Mouse (Mus musculus) thymus, postnatal 25 days (tissue): ENCODE data around the gene Cmss1.

Experiments
- DNase-seq: peaks from one replicate; pipeline ENCODE4 v3.0.0; 2022

Gene Cmss1

DNA sequence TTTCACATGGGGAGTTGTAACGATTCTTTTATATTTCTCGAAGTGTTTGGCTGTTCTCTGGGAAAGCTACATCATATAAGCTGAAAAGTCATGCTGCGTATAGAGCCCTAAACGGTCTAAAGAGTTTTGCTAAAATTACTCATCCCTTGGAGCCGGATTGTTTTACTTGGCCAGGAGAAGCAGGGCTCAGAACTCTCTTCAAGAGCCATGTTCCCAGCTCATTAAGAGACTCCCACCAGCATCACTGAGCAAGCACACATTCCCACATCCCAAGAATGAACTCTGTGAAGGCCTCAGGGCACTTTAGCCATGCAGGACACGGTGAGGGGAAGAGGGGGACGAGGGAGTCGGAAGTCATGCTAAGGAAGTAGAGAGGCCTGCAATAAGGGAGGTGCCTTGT, 277.6 kb downstream of the Cmss1 start:
- no peak for DNase-seq

DNA sequence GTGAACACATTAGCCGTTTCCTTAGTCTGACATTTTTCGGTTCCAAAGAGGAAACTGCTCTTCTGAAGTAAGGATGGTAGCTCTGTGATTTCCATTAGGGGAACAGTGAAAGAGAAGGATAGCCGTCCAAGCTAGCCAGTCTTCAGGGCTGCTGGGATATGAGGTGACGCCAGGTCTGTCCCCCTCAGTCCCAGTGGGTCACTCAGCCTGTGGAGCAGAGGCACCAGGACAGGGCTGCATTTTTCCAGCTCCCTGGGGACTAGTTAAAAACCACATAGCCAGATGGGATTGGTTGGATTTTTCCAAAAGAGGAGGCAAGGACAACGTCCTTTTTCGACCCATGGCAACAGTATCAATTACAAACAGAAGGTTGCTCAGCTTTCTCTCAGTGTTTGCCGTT, 279.7 kb downstream of the Cmss1 start:
- no peak for DNase-seq

DNA sequence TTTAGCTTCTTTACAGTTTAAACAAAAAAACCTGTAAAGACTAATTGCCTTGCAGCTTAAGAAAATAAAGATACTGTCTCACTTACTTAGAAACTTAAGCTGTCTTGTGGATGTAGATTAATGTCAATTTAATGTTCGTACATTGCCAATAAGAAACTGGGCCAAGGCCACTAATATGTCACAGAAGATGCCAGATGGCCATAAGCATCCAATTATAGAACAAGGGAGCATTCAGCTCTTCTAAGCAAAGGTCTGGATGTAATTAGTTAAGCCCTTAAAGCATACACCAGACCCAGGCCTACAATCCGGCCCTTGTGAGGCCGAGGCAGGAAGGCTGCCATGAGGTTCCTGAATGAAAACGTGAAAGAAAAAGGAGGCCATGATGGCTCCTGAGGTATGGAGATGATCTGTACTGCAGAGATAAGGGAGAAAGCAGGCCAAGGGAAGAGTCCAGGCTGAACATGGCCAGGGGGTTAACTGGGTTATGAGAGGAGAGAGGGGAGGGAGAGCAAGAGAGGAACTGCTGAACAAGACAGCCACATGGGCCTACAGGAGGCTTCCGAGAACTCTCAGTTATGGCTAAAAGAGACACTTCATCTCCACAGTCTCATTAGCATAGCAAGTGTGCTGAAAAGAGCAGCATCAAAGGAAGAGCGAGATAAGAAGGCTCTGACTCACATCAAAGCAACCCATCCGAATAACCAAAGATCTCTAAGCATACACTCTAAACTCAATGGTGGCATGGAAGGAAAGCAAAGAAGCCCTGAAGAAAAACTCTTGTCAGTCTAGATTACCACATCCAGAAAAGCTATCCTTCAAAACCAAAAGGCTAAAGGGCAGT, 287.2 kb downstream of the Cmss1 start:
- no peak for DNase-seq

DNA sequence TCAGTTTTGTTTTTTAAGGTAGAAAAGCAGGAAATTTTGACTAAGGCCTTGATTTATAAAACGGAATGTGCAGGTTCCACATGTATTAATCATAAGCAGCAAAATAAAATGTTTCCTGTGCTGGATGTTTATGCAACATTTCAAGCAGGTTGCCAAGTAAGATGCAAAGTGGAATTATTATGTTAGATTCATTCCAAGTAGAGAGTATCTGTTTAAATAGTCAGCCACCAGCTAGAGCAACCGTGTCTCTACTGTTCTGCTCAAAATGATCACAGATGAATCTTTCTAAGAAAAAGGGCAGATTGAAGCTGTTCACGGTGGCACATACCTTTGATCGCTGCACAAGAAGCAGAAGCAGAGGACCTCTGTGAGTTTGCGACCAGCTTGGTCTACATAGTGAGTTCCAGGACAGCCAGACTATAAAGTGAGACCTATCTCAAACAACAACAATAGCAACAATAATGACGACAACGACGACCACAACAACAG, 288.0 kb downstream of the Cmss1 start:
- no peak for DNase-seq

DNA sequence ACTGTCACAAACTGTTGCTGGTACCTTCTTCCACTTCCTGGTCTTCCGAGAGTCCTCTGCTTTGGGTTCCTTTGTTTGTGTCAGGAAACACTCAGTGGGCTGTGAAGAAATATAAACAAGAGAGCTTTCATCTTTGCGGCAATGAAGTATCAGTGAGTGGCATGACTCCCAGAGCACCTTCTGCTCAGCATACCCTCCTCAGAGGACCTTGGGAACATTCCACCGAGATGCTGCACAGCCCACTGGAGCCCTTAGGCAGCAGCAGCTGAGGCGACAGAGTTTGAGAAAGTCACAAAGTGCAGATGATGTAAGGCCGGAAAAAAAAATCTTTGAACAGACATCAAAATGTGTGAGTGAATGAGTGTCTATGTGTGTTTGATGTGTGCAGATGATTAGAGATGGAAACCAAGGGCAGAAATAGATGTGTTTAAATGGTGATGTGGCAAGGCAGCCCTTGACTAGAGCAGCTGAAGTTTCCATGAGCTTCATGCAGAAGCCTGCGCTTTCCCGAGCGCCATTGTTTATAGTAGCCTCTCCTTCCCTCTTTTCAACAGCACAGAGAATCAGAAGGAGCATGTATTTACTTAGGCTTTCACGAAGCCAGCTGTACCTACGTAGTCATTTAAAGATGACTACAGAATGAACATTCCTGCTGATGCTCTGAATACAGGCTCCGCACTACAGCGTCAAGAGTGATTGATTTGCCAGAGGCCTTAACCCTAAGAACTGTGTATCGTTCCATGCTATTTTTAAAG, 288.6 kb downstream of the Cmss1 start:
- no peak for DNase-seq

DNA sequence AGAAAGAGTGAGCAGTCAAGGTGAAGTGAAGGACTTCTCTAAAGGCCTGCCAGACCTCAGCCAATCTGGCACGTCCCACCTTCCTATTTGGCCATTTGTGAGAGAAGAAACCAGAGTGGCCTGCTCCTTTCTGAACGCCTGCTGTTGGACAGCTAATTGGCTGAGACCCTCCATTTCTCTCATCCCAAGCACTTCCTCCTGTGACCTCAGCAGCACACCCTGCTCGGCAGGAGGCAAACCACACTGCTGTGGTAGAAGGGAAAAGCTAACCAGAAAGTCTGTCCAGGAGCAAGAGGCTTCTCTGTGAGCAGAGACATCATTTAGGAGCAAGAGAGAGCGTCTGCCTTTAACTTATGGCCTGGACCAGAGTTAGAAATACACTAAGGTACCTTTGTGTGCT, 289.5 kb downstream of the Cmss1 start:
- no peak for DNase-seq

DNA sequence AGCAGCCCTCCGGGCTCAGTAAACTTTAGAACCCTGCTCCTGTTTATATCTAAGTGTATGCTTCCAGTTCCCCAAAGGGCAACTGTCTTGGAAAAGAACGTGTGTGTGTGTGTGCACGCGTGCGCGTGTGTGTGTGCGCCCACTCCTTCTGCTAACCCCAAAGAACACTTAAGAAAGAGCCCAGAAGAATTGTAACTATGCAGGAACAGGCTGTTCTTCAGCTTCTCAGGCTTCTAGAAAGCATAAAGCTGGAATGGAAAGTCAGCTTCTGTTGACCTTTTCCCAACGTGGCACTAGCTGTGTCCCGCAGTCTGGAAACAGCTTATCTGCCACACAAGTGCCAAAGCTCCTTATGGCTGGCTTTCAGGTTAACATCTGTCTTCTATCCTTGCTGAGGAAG, 291.6 kb downstream of the Cmss1 start:
- DNase-seq, result no peak

DNA sequence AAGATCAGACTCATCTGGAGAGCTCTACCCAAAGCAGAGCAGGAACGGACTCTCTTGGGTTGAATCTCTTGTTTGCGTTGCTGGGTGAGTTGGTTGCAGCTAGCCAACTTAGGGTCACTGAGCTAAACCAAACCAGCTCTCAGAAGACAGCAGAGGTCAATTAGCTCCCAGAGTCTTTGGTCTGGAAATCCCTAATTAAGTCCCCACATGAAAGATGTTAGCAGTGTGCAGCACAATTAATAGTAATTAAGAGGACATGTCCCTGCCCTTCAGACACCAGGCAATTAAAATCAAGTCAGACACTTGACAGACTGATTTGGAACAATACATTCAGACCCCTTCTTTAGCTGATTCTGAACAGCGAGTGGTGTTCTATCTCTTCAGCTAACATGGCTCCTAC, 292.4 kb downstream of the Cmss1 start:
- no peak for DNase-seq

DNA sequence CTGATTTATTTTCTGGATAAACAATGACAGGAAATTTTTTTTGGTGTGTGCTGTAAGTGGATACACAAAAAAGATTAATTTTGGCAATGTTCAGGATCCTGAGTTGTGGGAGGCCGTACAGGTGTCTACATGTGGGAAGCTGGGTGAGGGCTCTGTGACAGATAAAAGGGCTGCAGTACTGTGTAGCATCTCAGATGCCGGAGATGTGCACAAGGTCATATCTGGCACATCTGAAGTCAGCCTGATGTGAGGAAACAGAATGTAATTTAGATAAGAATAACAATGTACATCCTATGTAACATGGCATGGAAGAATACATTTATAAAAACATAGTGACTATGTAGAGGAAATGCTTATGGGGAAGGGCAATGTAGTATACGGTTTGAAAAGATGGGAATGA, 293.2 kb downstream of the Cmss1 start:
- DNase-seq, result no peak

DNA sequence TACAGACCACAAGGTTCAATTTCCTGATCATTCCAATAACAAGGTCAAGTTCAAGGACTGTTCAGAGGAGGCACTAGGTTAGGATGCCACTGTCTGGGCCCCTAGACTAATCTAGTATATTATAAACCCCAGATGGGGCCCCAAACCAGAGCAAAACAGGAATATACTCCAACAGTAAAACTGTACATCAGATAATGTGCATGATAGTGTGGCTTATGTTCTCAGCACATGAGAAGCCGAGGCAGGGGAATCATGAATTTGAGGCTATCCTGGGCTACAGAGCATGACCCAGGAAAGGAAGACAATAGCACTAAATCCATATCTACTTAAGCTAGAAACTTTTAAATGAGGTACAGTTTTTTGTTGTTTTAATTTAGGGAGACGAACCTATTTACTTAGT, 294.5 kb downstream of the Cmss1 start:
- no peak for DNase-seq

DNA sequence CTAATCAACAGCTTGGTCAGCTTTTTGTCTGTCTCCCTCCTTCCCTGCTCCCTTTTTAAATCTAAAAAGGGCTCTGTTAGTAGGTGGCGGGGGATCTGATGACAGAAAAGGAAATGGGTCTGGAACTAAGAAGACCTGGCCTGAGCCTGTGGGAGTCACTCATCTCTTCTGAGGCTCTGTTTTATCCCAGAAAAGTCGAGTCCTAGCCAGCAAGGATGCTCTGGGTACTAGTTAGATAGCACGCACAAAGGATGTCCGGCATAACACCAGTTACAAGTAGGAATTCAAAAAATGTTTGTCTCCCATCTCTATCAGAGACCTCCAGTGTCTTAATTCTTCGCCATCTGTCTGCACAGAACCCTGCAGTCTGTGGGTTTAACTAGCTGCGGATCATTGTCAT, 301.2 kb downstream of the Cmss1 start:
- DNase-seq, result no peak

DNA sequence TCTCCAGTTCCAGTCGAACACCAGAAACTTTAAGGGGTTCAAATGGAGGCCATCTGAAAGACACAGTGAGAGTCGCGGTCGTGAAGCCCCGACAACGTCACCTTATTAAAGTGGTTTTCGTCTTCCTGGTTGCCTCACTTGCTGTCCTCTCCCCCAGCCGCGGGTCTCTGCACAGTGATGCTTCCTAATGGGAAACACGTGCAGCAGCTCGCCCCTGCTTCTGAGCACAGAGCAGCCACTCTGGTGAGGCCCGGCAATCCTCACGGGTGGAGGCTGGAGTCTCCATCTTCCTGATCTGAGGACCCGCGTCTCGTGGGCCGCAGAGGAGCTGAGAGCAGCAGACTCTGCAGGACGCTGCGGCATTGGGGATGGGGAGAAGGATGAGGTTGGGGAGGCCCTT, 302.9 kb downstream of the Cmss1 start:
- DNase-seq, result no peak

DNA sequence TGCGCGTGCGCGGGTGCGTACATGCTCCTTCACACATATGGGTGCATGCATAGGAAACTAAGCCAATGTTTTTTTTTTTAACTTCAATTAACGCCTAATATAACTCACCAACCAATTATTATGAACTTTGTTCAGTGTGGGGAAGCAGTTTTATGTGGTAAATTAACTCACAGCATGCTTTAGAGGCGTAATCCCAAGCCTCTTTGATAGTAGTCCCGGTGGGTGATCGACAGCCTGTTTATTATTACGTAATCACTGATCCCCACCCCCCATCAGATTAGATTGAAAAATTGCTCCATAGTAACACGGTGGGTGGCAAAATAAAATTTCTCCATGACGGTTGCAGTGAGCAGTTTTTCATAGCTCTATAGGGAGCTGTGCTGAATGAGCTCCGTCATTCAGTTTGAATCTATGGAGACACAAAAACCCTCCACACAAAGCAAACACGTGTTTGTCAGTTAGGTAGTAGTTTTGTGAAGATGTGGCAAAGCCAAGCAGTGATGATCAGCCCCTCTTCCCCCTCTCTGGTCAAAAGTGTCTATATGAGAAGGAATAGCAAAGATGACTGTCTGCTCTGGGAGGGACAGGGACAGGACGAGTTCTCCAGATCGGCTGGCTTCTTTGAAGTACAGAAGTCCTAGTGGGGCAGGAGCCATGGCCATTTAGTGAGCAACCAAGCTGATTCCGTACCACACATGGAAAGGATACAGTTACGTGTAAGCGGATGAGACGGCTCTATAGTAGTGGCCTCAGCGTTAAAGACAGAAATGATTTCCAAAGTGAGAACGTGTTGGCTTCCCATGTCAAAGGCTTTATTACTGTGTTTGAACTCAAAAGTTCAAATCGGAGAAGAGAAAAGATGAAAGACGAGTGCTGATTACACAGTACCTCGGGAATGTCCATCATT, 303.6 kb downstream of the Cmss1 start:
- no peak for DNase-seq

DNA sequence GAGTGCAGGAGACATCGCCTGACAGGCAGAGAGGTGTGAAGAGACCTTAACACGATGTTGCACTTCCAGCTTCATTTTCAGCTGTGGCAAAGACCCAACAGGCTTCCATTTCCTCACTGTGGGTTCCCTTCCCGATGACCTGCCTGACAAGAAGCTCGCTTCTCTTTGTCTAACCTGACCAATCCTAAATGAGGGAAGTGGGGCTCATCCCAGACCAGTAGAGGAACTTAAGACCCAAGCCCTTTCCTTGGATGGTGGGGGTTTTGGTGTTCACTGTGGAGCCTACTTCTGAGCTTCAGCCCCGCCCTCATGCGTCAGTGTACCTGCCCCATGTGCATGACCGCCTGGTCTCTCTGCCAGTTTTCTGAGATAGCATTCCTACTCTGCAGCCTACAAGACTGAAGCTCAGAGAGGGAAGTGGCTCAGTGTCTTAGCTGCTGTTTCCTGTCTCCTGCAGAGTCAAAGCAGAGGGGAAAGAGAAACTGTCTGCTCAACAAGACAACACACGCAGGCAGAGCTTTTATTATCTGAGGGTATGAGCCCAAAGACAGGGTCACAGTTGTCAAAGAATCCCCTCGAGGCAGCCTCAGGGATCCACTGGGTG, 305.1 kb downstream of the Cmss1 start:
- DNase-seq, result peak; percentile 11

DNA sequence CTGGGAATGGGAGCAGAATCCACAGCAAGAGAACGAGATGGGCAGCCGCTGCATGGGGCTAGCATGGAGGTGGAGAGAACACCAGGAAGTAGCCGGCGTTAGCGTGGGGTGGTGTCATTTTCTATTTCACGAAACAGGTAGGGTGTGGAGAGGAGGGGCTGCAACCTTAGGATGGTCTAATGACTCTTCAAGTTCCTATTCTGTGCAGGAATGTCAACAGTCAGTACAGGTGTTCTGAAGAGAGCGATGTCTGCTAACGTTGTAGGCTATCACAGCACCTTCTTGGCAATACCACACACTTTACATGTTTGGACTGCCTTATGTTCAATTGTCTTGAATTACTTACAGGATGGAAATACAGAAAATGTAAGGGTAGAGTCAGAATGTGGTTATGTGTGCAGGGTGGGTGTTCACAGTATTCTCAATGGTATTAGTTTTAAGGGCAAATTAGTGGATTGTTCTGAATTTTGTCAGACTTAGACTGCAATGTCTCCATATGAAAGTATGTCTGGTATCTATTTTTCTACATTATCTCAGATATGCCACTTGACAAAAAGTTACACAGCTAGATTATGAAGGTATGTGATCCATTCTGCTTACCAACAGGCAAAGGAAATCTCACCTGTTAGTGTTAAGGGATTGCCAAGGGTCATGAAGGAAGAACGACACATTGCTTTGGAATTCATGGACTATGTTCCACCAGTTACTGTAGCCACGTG, 311.3 kb downstream of the Cmss1 start:
- no peak for DNase-seq

DNA sequence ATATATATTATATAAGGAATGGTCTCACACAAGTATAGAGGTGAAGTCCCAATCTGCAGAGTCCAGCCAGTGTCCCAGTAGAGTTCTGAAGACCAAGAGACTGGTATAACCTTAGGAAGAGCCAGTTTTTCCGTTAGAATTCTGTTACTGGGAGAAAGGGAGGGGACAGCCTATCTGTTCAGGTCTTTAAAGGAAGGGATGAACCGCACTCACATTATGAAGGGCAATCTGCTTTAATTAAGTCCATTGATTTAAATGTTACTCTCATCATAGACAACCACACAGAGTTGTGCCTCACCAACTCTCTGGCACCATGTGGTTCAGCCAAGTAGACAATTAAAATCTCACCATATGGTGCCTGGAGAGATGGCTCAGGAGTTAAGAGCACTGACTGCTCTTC, 313.9 kb downstream of the Cmss1 start, which contains the start of gene Tmem30c:
TSS of gene Tmem30c (minus strand) at position 101 of the 400 bp plus-strand sequence.
- no peak for DNase-seq

DNA sequence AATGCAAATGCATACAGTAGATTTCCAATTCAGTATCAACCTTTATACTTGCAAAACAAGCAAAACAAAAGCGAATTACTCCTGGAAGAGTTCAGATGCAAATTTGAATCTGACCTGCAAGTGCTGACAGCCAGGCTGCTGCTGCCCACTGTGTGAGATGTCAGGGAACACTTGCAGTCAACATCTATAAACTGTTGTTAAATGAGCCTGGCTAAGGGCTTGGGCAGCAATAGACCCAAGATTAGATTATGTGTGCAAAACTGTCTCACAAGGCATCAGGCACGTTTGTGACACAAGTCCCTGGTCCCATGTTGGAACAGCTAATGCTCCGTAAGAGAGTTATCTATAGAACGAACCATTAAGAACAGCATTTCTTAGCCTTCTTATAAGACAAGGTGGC, 314.4 kb downstream of the Cmss1 start:
- DNase-seq, result no peak

DNA sequence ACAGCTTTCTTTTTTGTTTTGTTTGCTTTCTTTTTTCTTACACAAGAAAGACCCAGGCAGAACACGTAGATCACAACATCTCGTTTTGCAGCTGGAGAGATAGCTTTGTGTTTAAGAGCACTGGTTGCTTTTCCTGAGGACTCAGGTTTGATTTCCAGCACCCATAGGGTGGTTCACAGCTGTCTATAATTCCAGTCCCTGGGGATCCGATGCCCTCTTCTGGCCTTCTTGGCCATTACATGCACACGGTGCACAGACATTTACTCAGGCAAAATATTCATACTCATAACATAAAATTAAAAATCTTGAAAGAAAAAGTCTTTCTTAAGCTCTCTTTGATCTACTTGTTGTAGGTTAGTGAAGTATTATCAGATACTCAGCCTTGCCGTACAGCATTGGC, 315.0 kb downstream of the Cmss1 start:
- no peak for DNase-seq

DNA sequence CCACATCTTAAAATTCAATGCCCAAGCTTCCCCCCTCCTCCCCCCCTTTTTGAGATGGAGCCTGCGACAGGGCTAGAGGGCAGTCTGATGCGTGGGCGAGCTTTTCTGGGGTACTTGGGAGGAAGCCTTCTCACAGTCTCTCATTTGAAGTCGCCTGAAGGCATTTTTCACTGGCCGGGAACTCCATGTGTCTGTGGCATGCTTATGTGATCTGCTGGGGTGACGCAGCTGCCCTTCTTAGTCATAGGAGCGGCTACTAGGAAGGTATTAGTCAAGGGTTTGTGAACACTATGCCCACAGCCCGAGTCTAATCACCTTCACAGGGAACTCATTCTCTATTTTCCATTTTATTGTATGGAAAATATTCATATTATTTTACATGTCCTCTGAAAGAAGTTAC, 325.2 kb downstream of the Cmss1 start:
- no peak for DNase-seq

DNA sequence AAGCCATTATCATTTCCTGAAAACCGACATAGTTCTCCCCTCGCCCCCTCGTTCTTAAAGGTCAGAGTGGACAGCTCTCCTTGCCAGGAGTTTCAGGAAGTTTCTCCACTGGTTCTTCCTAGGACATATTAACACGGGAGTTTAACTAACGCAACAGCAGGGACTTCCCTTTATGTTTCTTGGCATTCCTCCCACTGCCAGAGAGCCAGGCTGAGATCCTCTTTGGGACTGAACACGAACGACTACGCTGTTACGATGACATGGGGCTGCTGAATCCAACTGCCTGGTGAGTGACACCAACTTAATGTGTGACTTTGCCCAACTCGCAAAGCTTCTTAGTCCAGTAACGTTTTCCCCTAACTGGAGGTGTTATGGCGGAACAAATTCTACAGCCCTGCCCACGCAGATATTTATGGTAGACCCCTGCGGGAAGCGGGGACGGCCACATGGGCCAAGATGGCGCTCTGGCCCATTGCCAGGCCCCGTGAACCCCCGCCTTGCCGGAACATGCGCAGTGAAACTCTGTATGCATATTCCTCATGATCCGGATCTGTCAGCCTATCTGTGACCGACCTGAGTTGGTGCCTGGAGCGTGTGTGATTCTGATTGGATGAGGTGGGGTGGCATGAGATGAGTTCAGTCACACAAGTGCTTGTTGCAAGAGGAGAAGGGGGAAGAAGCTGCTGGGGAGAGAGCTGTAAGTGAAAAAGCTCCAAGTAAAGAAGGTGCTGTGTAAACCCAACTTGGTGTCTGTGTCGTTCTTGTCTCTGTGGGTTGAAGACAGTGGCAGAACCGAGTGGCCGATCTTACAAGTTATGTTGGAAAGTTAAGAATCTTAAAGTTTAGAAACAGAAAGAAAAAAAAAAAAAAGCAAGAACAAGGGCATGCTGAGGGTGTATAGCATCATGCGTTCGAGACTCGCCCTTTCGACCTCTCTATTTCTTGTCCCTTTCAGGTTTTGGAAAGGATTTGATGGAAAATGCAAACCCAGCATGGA, 326.1 kb downstream of the Cmss1 start:
- DNase-seq, result no peak
